Mouse (Mus musculus) limb, embryonic 12.5 days (tissue): ENCODE measurements around the gene Rpl26. TPM values are rescaled to one million over a fixed set of nuclear protein-coding genes. Genes with fewer than 3 reads are reported as not detected.

Experiments
- ATAC-seq: fragments of 200-750 bp; cut with Nextera tagmentation; 2 replicates; pipeline ENCODE4 v1.8.0; 2017; ENCODE audit warnings: low read depth, moderate TSS enrichment; ENCODE audit not compliant: insufficient number of reproducible peaks, insufficient read depth, low FRiP score, low TSS enrichment
- H3K27ac ChIP-seq: fragments of 300-500 bp; sonication (generic); 2 replicates; pipeline ENCODE4 v1.5.1; 2016; ENCODE audit warnings: mild to moderate bottlenecking, moderate library complexity
- H3K27me3 ChIP-seq: fragments of 300-500 bp; sonication (generic); 2 replicates; pipeline ENCODE4 v1.6.1; 2016; ENCODE audit warnings: mild to moderate bottlenecking, moderate library complexity
- H3K36me3 ChIP-seq: fragments of 300-500 bp; sonication (generic); 2 replicates; pipeline ENCODE4 v1.6.1; 2016; ENCODE audit warnings: mild to moderate bottlenecking, moderate library complexity
- H3K4me1 ChIP-seq: fragments of 300-500 bp; sonication (generic); replicated peaks from 2 replicates; pipeline ENCODE4 v1.6.1; 2016
- H3K4me2 ChIP-seq: fragments of 300-500 bp; sonication (generic); 2 replicates; pipeline ENCODE4 v1.6.1; 2016; ENCODE audit warnings: mild to moderate bottlenecking, moderate library complexity
- H3K4me3 ChIP-seq: fragments of 300-500 bp; sonication (generic); replicated peaks from 2 replicates; pipeline ENCODE4 v1.5.1; 2016; ENCODE audit warnings: mild to moderate bottlenecking
- H3K9ac ChIP-seq: fragments of 300-500 bp; sonication (generic); replicated peaks from 2 replicates; pipeline ENCODE4 v1.6.1; 2016; ENCODE audit warnings: mild to moderate bottlenecking, moderate library complexity
- H3K9me3 ChIP-seq: fragments of 300-500 bp; sonication (generic); 2 replicates; pipeline ENCODE4 v1.6.1; 2016; ENCODE audit warnings: mild to moderate bottlenecking, moderate library complexity
- WGBS: fragments of 180-500 bp; shearing (Covaris S2); methylation state at CpG from one replicate; pipeline ENCODE4 v1.1.7; 2016; 5-methylcytosine and 5-hydroxymethylcytosine counted together
- polyA plus RNA-seq: library from polyadenylated mRNA; unstranded; fragments of >200 nt; fragmentation: Nextera tagmentation; extraction: Ambion mirVana; gene quantifications from 2 replicates; pipeline ENCODE4 v1.2.1, GENCODE M21; 2016

Gene Rpl26
- polyA plus RNA-seq, 1 experiment from 2014 or later, result 1,101 TPM

DNA sequence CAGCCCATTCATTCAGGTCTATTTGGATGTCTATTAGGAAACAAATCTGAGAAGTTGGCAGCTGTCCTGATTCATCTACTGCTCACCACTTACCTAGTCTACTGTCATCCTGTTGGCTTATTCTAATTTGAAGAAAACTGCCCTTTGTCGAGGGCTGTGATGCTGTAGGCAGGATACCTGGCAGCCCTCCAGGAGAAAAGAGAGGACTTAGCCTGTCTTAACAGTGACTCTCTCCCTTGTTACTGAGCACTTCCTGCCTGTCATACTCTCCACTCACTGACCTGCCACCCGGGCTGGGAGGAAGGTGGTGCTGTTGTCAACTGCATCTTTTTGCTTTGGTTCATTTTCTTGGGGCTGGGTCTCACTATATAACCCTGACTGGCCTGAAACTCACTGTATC, 10.8 kb upstream of the Rpl26 start:
- no peak for ATAC-seq

GRCm38 (mm10) chr11:68891823-68892222, 9.6 kb upstream of the Rpl26 start:
- Histone ChIP-seq H3K36me3 (no peaks in the 10 kb centered on the region), H3K27ac (no peak overlapping the region), H3K9ac (no peak overlapping the region), H3K4me2 (no peak overlapping the region), H3K4me1 (no peaks in the 10 kb centered on the region), H3K9me3 (no peaks in the 10 kb centered on the region), H3K27me3 (peaks cover 12% of the 10 kb centered on the region; the same call in 1 of the 2 replicates), H3K4me3 (no peak overlapping the region)
- 84% methylated on average over 5 of the region's 5 CpGs for WGBS
- ATAC-seq, result no peak

More for the DNA sequence above, 10.8 kb upstream of the Rpl26 start:
- Histone ChIP-seq H3K9me3 (no peaks in the 10 kb centered on the region), H3K4me3 (no peak overlapping the region), H3K27me3 (peaks cover 12% of the 10 kb centered on the region; the same call in 1 of the 2 replicates), H3K27ac (no peak overlapping the region), H3K9ac (no peak overlapping the region), H3K36me3 (no peaks in the 10 kb centered on the region), H3K4me1 (no peaks in the 10 kb centered on the region), H3K4me2 (no peak overlapping the region)
- WGBS, result 51% methylated on average over 2 of the region's 2 CpGs

- H3K27me3 ChIP-seq, result peaks cover 12% of the 10 kb centered on the region; the same call in 1 of the 2 replicates
- H3K4me3 ChIP-seq, result no peak overlapping the region
- no peak overlapping the region for H3K27ac ChIP-seq
- H3K4me2 ChIP-seq, result no peak overlapping the region
- H3K9ac ChIP-seq, result no peak overlapping the region
- WGBS, result 78% methylated on average over 15 of the region's 15 CpGs
- no peaks in the 10 kb centered on the region for H3K4me1 ChIP-seq
- ATAC-seq, result no peak
- no peaks in the 10 kb centered on the region for H3K36me3 ChIP-seq
- no peaks in the 10 kb centered on the region for H3K9me3 ChIP-seq
Observed at GRCm38 (mm10) chr11:68892233-68892832, 9.1 kb upstream of the Rpl26 start.

DNA sequence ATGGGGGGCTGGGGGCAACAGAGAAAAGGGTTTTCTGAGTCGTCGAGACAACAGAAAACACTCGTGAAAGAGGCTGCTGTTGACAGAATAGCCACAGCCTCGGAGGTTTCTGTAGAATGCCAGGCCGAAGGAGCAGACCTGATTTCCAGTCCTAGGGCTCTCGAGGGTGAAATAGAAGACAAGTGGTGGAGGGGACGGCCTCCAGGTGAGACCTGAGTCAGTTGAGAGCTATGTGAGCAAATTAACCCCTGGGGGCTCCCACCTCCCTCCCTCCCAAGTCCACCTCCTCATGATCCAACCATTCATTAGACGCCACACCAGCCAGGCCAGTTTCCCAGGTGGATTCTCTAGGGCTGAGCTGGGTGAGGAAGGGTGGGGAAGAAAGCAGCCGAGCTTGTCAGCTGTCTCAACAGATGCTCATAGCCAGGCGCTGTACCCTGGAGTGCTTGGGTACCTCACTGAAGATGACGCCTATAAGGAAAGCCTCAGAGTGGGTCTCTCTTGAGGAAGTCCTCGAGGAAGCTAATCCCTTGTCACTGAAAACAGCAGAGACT, 7.4 kb upstream of the Rpl26 start:
- no peak overlapping the region for H3K27ac ChIP-seq
- ATAC-seq, result no peak
- H3K4me2 ChIP-seq, result no peak overlapping the region
- H3K4me3 ChIP-seq, result no peak overlapping the region
- peaks cover 7% of the 10 kb centered on the region; the same call in 1 of the 2 replicates for H3K27me3 ChIP-seq
- H3K4me1 ChIP-seq, result no peaks in the 10 kb centered on the region
- 63% methylated on average over 12 of the region's 12 CpGs for WGBS
- H3K36me3 ChIP-seq, result no peaks in the 10 kb centered on the region
- H3K9me3 ChIP-seq, result no peaks in the 10 kb centered on the region
- no peak overlapping the region for H3K9ac ChIP-seq

- Histone ChIP-seq H3K9me3 (no peaks in the 10 kb centered on the region), H3K27ac (no peak overlapping the region), H3K27me3 (peaks cover 11% of the 10 kb centered on the region; the same call in 1 of the 2 replicates), H3K36me3 (no peaks in the 10 kb centered on the region), H3K4me1 (no peaks in the 10 kb centered on the region), H3K4me3 (no peak overlapping the region), H3K4me2 (no peak overlapping the region), H3K9ac (no peak overlapping the region)
- no peak for ATAC-seq
- 90% methylated on average over 5 of the region's 5 CpGs for WGBS
Observed at GRCm38 (mm10) chr11:68896247-68896646, 5.1 kb upstream of the Rpl26 start.

GRCm38 (mm10) chr11:68897120-68897519, 4.3 kb upstream of the Rpl26 start:
- no peaks in the 10 kb centered on the region for H3K36me3 ChIP-seq
- 44% methylated on average over 4 of the region's 4 CpGs for WGBS
- H3K9ac ChIP-seq, result no peak overlapping the region
- ATAC-seq, result no peak
- no peaks in the 10 kb centered on the region for H3K4me1 ChIP-seq
- H3K27me3 ChIP-seq, result peaks cover 8% of the 10 kb centered on the region; the same call in 1 of the 2 replicates
- no peak overlapping the region for H3K4me3 ChIP-seq
- H3K4me2 ChIP-seq, result no peak overlapping the region
- H3K27ac ChIP-seq, result no peak overlapping the region
- no peaks in the 10 kb centered on the region for H3K9me3 ChIP-seq

DNA sequence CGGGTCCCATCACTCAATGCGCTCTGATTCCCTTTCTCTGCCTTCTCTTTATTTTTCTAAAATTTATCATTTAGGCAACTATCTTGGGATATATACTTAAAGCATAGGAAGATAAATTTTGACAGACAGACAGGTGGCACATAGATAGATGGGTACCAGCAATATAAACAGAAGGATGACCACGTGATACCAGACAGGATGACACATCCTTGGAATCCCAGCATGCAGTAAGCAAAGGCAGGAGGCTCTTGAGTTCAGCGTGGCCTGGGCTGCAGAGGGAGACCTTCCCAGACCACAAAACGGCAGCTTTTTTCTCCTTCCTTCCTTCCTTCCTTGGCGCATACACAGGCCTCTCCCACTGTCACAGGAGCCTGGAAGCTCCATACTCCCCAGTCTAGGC, 3.5 kb upstream of the Rpl26 start:
- Histone ChIP-seq H3K9ac (no peak overlapping the region), H3K27me3 (peaks cover 4% of the 10 kb centered on the region; the same call in 1 of the 2 replicates), H3K27ac (no peak overlapping the region), H3K4me3 (no peak overlapping the region), H3K4me1 (peaks cover 5% of the 10 kb centered on the region; the same call in 1 of the 2 replicates), H3K4me2 (no peak overlapping the region), H3K9me3 (no peaks in the 10 kb centered on the region), H3K36me3 (peaks cover 3% of the 10 kb centered on the region)
- ATAC-seq, result no peak
- 74% methylated on average over 6 of the region's 6 CpGs for WGBS

- Histone ChIP-seq H3K4me1 (peaks cover 7% of the 10 kb centered on the region; the same call in 1 of the 2 replicates), H3K9me3 (no peaks in the 10 kb centered on the region), H3K4me2 (no peak overlapping the region), H3K4me3 (no peak overlapping the region), H3K27ac (no peak overlapping the region), H3K36me3 (peaks cover 12% of the 10 kb centered on the region), H3K9ac (no peak overlapping the region), H3K27me3 (peaks cover 4% of the 10 kb centered on the region; the same call in 1 of the 2 replicates)
- 89% methylated on average over 6 of the region's 6 CpGs for WGBS
- ATAC-seq, result no peak
Observed at GRCm38 (mm10) chr11:68898790-68899189, 2.6 kb upstream of the Rpl26 start.

DNA sequence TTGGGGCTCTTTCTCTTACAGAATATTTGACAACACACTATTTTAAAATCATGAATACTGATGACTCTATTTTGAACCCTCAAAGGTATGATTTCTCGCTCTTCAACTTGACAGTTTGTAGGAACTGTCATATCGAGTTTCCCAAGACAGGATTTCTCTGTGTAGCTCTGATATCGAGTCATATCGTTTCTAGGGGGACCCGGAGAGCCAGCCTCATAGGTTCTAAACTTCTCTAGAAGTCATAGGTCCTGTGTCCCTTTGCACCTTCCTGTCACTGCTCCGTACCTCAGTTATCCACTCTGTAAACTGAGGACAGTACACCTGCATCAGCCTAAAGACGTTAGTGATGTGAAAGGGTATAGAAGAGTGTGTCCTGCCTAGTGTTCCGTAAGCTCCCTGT, 1.6 kb upstream of the Rpl26 start:
- H3K36me3 ChIP-seq, result peaks cover 23% of the 10 kb centered on the region
- peaks cover 7% of the 10 kb centered on the region; the same call in 1 of the 2 replicates for H3K4me1 ChIP-seq
- no peak overlapping the region for H3K9ac ChIP-seq
- no peak overlapping the region for H3K4me3 ChIP-seq
- H3K27me3 ChIP-seq, result peaks cover 4% of the 10 kb centered on the region; the same call in 1 of the 2 replicates
- 88% methylated on average over 8 of the region's 8 CpGs for WGBS
- no peak for ATAC-seq
- H3K9me3 ChIP-seq, result no peaks in the 10 kb centered on the region
- H3K4me2 ChIP-seq, result no peak overlapping the region
- no peak overlapping the region for H3K27ac ChIP-seq

GRCm38 (mm10) chr11:68900519-68901350, 648 bp upstream of the Rpl26 start:
- 24% methylated on average over 31 of the region's 31 CpGs for WGBS
- Histone ChIP-seq H3K9me3 (no peaks in the 10 kb centered on the region), H3K4me1 (peaks cover 7% of the 10 kb centered on the region; the same call in 1 of the 2 replicates), H3K9ac (peak overlapping the region; percentile 57), H3K4me3 (peak overlapping the region; percentile 87), H3K27ac (no peak overlapping the region; the same call in 1 of the 2 replicates), H3K36me3 (peaks cover 32% of the 10 kb centered on the region), H3K27me3 (peaks cover 4% of the 10 kb centered on the region; the same call in 1 of the 2 replicates), H3K4me2 (peak overlapping the region; percentile 65)
- peak; percentile 40; the same call in 1 of the 2 replicates for ATAC-seq

DNA sequence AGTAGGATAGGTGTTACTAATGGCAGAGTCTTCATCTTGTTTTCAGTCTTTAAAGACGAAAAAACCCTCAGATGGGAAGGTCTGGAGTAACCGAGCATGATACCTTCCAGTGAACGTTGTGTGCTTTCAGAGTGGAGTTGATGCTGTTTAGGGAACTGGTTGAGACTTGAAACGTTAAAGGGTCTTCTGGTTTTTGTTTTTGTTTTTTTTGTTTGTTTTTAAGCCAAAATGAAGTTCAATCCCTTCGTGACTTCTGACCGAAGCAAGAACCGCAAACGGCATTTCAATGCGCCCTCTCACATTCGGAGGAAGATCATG, 623 bp downstream of the Rpl26 start:
- H3K27me3 ChIP-seq, result peaks cover 4% of the 10 kb centered on the region; the same call in 1 of the 2 replicates

More for the DNA sequence above, 623 bp downstream of the Rpl26 start:
- WGBS, result 2% methylated on average over 10 of the region's 10 CpGs
- Histone ChIP-seq H3K9ac (peak overlapping the region; percentile 95), H3K4me1 (peaks cover 7% of the 10 kb centered on the region; the same call in 1 of the 2 replicates), H3K9me3 (no peaks in the 10 kb centered on the region), H3K27ac (peak overlapping the region; percentile 96), H3K36me3 (peaks cover 44% of the 10 kb centered on the region), H3K4me2 (peak overlapping the region; percentile 85), H3K4me3 (peak overlapping the region; percentile 87)
- no peak for ATAC-seq
